Mouse (Mus musculus): ENCODE measurements at regions not wholly inside any gene's neighbourhood (a gene's known extent, or its start where the extent isn't known, plus 50 kb on each side); places are given as distances from the start of the nearest gene placed in this dataset.

GRCm38 (mm10) chr13:91348489-91349083 lies 111.5 kb upstream of the Ssbp2 start:
- no peak for TF ChIP-seq CTCF (IDR thresholded peaks at IDR 0.05; ENCODE audit: extremely low read depth, insufficient read length, insufficient replicate concordance, low read depth, low read length)
- no peak for TF ChIP-seq POLR2A (IDR thresholded peaks at IDR 0.05; ENCODE audit: low read depth, low read length)

Data from small intestine, adult 2 months (tissue).